Mouse (Mus musculus): ENCODE data around the gene Crocc2.

Gene Crocc2

DNA sequence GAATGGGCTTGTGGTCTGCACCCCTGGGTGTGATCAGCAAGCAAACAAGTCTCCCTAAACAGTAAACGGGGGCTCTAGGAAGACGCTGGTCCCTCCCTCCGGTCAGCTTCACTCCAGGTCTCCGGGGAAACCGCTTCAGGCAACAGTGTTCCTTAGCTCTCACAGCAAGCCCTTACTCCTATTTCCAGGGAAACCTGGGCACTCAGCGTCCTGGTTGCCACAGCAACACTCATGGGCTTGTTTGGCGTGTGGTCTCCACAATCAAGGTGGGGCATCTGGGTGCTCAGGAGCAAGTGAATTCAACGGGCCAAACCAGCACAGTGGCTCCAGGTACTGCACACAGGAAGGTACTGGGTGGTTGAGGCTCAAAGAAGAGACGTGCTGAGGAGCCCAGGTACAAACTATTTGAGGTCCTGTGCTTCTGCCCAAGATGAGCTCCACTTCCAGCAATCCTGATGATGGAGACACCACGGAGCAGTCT is at the start of gene Crocc2:
TSS of gene Crocc2 (plus strand) at position 431 of the 481 bp plus-strand sequence.
- no peak for DNase-seq (ENCODE audit: low spot score in 2 of 2)

DNA sequence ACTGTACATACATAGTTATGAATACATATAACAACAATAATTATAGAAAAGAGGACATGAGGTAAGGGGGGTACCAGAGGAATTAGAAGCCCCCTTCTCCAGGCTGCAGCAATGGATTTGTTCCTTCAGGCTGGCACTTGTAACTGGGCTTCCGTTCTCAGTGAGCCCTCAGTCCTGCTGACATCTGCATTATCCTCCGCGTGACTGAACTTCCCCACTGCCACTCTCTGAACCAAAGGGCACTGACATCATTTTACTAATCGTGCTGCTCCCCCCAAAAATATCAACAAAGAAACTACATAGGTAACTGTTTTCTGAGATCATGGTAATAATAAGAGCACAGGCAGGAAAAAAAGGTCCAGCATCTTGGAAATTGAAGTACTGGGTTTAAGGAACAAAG is 49.7 kb upstream of the Crocc2 start:
- no peak for DNase-seq (ENCODE audit: low spot score in 2 of 2)

DNA sequence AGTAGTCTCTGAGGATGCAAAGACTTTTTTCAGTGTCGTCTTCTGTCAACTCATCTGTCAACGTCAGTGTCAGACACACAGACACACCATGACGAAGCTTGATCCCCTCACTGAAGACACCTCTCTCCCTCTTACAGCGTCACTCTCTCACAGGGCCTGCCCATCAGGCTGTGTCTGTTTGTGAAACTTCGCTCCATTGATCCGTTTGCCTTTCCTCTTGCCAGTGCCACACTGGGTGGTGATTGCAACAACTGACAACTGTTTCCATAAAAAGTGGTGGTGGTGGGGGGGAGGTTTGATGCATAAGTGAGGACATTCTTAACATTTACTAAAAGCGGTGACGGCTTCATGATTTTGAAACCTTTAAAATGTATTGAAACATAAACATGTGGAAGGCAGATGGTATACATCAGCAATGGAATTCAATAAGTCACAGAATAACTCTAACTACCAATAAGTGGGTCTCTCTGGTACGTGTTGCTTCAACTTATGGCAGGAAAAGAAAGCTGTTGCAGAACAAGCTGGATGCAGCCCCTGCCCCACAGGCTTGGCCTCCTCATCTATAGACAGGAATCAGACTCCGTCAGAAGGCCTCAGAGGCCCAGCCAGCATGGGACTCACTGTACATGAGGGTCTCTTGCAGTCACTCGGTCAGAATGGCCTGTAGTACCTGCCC is 45.2 kb upstream of the Crocc2 start:
- no peak for DNase-seq (ENCODE audit: low spot score in 2 of 2)

DNA sequence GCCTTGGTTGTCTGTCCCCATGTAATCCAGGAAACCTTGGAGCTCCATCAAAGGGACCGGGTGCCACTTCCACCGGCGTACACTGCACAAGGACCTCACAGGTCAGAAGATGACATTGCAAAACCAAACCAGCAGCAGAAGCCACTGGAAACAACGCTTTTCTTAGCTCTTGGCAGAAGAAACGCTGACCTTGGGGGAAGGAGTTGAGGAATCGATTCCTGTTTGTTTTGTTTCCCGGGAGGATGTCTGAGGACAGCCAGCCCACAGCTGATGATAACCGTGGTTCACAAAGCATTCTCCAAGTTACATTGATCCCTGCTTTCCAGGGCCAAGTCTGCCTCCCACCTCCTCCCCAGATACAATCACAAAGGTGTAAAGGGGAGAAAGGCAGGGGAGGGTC is 44.5 kb upstream of the Crocc2 start:
- no peak for DNase-seq (ENCODE audit: low spot score in 2 of 2)

DNA sequence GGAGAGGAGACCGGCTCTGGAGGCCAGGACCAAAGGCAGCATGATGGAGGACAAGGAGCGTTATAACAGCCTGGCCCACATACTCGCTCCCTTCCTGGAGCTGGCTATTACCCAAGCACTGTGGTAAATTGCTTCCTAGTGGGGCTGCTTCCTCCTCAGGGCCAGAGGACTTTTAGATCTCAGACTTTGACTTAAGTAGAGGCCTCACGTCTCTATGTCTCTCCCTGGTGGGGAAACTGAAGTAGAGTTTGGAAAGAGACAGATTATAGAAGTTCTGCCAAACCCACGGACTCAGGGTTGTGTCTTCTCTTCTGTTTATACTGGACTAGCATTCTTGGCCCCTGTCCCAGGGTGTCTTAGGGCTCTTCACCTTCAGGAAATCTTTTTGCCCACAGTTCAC is 43.3 kb upstream of the Crocc2 start:
- DNase-seq (ENCODE audit: low spot score in 2 of 2): no peak

DNA sequence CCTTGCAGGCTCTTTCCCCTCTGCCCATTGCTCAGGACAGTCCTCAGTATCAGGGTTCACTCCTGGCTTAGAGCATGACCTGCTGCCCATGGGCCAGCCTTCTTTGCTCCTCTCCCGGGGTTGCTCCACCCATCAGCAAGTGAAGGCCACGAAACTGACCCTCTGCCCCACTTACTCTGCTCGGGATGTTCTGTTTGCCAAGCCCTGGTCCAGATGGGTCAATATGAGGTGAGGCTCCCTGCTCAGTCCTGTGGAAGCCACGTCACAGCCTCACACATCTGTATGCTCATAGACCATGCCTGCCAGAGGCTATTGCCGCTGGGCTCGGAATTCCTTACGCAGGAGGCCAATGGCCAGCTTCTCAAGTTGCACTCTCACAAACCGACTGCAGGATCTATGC is 40.3 kb upstream of the Crocc2 start:
- no peak for DNase-seq (ENCODE audit: low spot score in 2 of 2)

DNA sequence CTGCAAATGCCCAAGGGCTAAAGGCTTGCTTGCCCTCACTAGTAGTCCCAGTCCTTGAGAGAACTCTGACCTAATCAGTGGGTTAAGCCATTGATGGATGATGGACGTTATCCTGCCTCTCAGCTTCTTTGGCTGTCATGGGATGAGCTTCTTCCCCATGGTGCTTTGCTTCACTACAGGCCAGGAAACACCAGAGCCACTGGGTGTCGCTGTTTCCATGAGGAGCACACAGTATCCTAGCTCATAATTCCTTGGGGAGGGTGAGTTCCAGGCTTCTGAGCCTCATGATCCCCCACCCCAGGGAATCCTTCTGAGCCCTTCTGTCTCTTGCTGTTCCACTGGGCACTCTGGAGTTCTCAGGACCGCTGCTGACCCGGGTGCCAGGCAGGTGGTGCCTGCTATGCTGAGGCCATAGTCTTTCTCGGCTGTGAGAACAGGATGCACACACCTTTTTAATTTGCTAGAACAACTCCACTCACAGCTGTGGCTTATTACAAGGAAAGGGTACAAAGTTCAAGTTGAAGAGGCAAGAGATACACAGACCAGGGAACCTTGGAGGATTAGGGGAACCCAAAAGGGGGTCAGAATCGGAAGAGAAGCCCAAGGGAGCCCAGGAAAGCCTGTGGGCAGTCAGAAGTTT is 39.7 kb upstream of the Crocc2 start:
- no peak for DNase-seq (ENCODE audit: low spot score in 2 of 2)

DNA sequence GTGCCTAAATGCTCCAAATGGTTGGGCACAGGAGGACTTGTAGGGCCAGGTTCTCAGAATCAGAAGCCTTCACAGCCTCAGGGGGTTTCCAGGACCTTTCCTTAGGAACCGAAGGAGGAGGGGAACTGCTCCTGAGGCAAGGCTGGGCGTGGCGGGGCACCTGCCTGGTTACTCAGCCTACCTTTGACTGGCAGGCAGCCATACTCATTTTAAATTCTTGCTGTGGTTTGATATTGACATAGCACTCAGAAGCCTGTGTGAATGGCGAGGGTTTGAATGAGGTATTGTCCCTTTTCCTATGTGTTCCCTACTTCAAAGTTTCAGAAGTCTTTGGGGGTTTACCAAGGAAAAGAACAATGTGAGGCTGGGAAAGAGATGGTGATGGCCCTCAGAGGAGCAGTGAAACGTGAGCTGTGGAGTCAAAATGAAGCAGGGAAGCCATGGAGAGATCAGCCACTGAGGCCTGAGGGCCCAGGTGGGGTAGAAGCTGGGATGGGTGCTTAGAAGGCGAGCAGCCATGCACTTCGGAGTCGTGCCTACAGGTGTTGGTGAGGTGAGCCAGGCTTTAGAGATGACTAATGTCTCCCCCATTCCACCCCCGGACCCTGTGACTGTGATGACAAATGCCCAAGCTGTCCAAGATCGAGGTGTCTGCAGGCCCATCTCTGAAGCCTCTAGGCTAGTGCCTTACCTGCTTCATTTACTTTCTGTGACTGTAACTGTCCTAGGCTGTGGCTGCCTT is 38.1 kb upstream of the Crocc2 start:
- DNase-seq (ENCODE audit: low spot score in 2 of 2): no peak

DNA sequence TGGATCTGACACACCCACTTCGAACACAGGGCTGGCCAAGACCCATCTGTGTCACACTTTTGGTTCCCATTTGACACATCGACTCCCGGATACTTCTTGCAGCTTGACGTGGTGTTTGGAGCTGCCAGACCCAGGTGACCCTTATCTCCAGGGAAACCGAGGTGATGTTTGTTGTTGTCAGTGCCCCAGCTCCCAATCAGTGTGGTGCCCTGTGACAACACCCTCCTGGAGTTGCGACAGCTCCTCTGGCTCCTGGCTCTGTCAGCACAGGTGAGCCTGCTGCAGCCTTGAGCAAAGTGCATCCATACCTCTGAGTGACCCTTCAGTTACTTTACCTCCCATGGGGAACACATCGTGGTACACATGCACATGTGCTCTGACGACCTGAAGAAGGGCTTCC is 35.8 kb upstream of the Crocc2 start:
- no peak for DNase-seq (ENCODE audit: low spot score in 2 of 2)

DNA sequence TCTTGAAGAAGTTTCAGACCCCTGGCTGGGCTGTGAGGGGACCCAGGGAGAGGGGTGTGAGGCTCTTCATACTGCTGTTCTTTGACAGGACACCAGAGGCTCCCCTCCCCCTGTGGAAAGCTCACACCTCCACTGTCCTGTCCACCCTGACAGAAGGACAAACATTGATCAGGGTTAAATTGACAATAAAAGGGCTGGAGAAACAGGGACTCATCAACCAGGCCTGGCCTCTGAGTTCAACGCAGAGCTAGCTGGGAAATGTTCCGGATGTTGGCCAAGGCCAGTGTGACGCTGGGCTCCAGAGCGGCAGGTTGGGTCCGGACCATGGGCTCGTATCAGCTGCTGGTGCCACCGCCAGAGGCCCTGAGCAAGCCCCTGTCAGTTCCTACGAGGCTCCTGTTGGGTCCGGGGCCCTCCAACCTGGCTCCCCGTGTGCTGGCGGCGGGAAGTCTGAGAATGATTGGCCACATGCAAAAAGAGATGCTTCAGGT is 33.4 kb upstream of the Crocc2 start, which contains the start of gene Agxt:
TSS of gene Agxt (plus strand) at position 205 of the 491 bp plus-strand sequence.
- DNase-seq (ENCODE audit: low spot score in 2 of 2): no peak

DNA sequence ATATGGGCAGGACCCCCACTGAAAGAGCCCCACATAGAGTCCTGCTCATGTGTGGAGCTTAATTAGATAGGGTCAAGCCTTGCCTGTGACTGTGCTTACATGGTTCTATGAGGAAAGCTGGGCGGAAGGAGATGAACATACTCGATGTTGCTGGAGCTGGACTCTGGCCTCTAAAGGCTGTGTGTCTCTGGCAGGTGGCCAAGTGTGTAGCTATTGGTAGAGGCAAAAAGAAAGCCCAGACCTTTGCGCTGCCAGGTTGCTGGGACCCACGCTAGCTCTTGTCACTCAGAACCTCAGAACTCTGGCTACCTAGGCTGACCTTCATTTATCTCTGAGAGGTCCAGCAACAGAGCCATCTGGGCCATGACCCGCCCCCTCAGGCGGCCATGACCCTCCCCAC is 30.0 kb upstream of the Crocc2 start:
- no peak for DNase-seq (ENCODE audit: low spot score in 2 of 2)

DNA sequence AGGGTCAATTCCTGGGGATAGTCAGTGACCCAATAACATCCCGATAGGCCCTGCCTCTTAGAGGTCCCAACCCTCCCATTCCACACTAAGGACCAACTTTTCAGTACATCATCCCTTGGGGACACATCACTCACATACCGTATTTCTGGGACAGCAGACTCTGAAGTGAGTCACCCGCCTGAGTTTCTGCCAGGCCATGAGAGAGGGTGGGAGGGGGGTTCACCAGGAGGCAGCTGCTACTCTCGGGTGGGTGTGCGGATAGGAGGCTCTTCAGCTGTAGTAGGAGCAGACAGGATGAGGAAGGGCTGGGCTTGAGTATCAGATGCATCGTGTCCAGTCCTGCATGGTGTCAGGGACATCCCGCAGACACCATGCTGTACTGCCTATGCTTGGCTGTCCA is 28.8 kb upstream of the Crocc2 start:
- DNase-seq (ENCODE audit: low spot score in 2 of 2): no peak

DNA sequence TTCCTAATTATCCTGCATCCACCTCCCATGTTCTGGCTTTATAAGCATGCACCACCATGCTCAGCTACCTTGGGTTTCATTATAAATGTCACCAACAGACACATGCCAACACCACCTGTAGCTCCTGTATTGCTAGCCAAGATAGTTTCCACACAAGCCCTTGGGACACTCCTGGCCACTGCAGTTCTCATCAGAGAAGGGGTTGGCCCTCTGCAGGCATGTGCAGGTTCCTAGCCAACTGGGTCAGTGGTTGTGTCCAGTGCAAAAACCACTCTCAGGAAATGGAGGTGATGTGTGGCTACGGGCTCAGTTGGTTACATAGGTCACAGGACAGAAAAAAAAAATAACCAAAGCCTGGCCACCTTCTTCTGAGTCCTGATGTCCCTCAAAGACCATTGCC is 25.7 kb upstream of the Crocc2 start:
- no peak for DNase-seq (ENCODE audit: low spot score in 2 of 2)

DNA sequence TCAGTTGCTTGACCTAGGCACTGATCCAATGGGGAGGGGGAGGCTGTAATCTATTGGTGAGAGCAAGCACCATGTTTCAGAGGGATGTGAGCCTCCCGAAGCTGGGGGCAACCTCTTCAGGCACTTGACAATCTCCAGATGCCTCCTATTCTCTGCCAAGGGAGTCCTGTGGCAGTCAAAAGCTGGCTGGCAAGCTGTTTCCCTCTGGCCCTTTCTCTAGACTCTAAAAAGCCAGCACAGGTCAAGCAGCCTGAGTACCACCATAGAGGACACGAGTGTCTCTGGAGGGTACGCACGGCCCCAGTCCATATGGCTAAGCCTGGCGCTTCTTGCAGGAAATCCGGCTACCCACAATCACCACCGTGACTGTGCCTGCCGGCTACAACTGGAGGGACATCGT is 24.3 kb upstream of the Crocc2 start:
- no peak for DNase-seq (ENCODE audit: low spot score in 2 of 2)

DNA sequence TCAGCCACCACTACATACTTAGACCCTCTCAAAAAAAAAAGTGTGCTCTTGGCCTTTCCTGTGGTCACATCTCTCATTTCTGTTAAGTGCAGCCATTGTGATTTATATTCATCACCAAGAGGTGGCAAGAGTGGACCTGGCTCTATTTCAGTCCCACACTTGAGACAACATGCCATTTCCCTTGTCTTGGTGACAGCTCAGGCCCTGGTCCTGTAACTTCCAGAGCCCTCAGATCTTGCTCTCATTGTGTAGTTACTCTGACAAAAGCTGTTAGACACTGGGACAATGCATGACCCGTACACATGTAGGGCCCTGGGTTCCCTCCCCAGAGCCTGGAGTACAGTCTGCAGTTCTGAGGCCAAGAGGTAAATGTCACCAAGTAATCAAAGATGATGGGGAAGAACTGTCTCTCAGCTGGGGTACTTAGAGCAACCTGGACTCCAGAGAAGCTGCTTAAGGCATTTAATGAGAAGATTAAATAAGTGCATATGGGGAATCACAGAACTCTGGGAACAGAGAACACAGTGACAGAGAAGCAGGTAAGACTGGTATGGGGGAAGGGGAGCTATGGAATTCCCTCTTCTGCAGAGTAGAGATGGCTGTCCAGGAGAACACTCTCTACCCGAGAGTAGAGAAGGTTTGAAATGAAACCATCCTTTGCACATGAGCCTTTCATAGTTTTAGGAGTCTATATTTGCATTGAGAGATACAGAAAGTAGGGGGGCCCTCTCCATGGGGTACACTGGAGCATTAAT is 17.4 kb upstream of the Crocc2 start:
- DNase-seq (ENCODE audit: low spot score in 2 of 2): no peak

DNA sequence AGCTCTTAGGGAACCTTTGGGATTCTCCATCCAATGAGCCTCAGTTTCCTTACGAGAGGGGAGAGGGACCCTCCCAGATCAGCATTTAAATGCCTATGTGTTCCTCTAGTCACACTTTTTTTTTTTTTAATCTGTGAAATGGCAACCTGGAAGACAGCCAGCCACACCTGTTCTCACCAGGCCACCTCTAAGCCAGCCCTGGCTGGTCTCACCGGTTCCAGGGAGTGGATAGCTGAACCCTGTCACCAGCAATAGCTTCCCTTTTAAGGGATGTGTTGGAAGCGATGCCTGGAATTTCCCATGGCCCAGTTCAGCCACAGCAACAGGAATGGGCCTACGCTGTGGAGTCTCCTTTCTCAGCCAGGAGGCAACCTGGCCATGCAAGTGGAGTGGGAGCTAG is 11.0 kb upstream of the Crocc2 start:
- no peak for DNase-seq (ENCODE audit: low spot score in 2 of 2)

DNA sequence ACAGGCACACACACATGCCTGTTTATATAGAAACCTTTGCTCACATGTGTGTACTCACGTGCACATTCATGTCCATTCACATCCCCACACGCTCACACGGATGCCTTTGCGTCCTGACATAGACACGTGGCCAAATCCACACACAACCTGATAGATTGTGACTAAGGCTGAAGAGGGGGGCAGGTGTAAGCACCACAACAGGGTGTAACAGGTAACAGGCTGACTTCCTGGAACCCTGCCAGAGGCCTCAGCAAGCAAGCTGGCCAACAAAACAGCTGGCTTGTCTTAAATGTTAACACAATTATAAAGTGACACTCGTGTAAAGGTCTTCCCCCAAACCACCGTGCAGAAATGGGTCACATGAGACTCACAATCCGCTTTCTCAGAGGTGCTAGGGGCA is 9.6 kb upstream of the Crocc2 start:
- no peak for DNase-seq (ENCODE audit: low spot score in 2 of 2)

DNA sequence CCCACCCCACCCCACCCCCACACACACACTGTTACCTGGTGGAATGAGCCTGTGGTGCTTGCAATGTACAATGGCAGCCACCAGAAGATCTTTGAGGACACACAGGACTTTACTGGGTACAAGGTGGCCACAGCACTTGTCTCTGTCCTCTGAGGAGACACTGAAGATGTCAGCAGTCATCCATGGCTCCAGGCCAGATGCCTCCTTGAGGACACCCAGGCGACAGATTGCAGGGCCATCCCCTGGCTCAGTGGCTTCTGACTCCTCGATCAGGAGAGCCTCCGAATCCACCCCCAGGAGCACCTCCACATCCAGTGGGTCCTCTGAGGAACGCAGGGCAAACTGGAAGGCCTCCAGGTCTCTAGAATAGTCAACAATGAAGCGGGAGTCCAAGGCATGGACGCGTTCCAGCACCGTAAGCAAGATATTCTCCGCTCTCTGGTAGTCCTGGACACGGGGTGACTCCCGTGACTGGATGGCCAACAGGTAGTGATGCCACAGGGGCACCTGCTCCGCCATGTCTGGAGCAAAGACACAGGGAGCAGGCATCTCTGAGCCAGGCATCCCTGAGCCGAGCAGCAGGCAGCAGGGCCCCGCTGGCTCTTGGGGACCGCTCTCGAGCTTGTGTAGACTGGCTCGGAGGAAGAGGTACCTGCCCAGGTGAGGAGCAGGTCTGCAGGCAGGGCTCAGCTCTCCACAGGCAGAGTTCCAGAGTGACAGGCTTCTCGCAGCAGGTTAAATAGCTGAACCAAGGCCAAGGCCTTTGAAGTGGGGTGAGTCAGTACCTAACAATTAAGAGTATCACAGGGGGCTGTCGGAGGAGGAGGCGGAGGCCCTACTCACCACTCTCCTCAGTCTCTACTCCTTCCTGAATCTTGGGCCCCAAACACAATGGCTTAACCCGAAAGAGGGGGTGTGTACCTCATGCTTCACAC is 8.7 kb upstream of the Crocc2 start:
- DNase-seq (ENCODE audit: low spot score in 2 of 2): no peak

DNA sequence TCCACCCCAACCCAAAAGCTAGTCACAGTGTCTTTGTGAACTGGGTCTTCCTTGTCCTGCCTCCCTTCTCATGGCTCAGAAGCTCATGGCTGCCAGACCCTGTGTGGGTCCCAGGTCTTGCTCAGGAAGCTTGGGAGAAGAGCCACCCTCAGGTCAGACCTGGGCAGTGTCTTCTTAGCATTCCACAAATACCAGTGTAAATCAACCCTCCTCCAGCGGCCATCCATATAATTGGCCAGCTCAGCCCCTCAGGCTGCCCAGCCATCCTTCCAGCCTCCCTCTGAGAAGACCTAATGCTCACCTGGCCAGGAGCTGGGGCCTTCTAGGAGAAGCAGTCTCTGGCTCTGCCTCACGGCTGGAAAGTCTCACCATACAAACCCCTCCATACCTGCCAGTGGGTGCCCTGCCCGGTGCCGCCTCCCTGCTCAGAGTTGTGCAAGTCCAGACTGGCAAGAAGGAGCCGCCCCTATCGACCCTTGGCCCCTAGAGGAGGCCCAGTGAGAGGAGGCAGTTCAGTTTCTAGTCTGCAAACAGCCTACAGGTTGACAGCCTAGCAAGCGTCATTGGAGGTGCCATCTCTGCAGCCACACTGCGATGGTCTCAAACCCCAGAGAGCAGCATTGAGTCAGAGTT is 7.9 kb upstream of the Crocc2 start, which contains the start of gene 2310007B03Rik:
TSS of gene 2310007B03Rik (minus strand) at position 448 of the 633 bp plus-strand sequence.
- DNase-seq (ENCODE audit: low spot score in 2 of 2): no peak

DNA sequence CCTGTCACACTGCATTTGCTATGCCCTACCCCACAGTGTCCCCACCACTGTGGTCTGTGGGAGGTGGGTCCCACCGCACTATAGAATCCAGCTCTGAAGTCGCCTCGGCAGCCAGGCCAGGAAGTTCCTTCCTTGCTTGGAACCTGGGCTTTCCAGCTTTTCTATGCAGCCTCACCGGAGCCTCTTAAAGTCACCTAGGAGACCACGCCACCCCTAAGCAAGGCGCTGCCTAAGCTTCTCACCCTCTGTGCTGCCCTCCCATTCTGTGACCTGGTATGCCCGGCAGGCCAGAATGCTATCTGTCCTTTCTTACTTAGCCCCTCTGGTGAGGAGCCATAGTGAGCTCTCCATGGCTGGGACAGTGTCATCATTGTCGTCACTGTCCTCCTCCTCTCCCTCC is 7.2 kb upstream of the Crocc2 start:
- DNase-seq (ENCODE audit: low spot score in 2 of 2): no peak

Data from spleen, postnatal 14 days (tissue).